Mouse (Mus musculus) B cell, adult 62 days (primary cell): ENCODE results near the gene Hpse. TPM values are rescaled to one million over a fixed set of nuclear protein-coding genes. Genes with fewer than 3 reads are reported as not detected.

Experiments used
- total RNA-seq: library from RNA; stranded (reverse); gene quantifications from 4 replicates; pipeline ENCODE4 v1.2.4, GENCODE M21; 2023

Gene Hpse
- total RNA-seq = 12.0 to 14.7 TPM (median 14.0 TPM) in 4 replicates

GRCm38 (mm10) chr5:100719235-100720088 lies at the start of gene Hpse:
TSS of gene Hpse (minus strand) at chr5:100719716.

GRCm38 (mm10) chr5:100674711-100675376 lies 44.7 kb downstream of the Hpse start, which contains the start of gene Coq2:
TSS of gene Coq2 (minus strand) at chr5:100675140.

Other genes with a start within 250 kb of the Hpse start
- 23.8 to 35.3 TPM (median 32.5 TPM) in 4 replicates for gene Lin54, start 219.1 kb downstream of the Hpse start, total RNA-seq
- 66.7 to 76.9 TPM (median 74.0 TPM) in 4 replicates for gene Cops4, start 201.4 kb downstream of the Hpse start, total RNA-seq
- gene Plac8, start 147.5 kb downstream of the Hpse start, total RNA-seq = 376 to 429 TPM (median 403 TPM) in 4 replicates
- 53.3 to 59.4 TPM (median 56.1 TPM) in 4 replicates for gene Coq2, start 44.6 kb downstream of the Hpse start, total RNA-seq
- 23.7 to 35.2 TPM (median 28.5 TPM) in 4 replicates for gene Helq, start 78.9 kb upstream of the Hpse start, total RNA-seq
- gene Mrps18c, start 78.9 kb upstream of the Hpse start, total RNA-seq = 41.5 to 54.6 TPM (median 48.2 TPM) in 4 replicates
- 12.2 to 22.1 TPM (median 14.8 TPM) in 4 replicates for gene Abraxas1, start 101.2 kb upstream of the Hpse start, total RNA-seq
- 9.4 to 10.3 TPM (median 9.7 TPM) in 4 replicates for gene Gpat3, start 126.0 kb upstream of the Hpse start, total RNA-seq